Mouse (Mus musculus) embryonic facial prominence, embryonic 15.5 days (tissue): ENCODE measurements around the gene Fbll1. TPM values are rescaled to one million over a fixed set of nuclear protein-coding genes. Genes with fewer than 3 reads are reported as not detected.

Experiments used
- ATAC-seq: fragments of 200-750 bp; cut with Nextera tagmentation; 2 replicates; pipeline ENCODE4 v1.8.0; 2017; ENCODE audit warnings: low read depth, moderate TSS enrichment; ENCODE audit not compliant: insufficient number of reproducible peaks, low FRiP score, low TSS enrichment
- H3K27ac ChIP-seq: fragments of 300-500 bp; sonication (generic); replicated peaks from 2 replicates; pipeline ENCODE4 v1.5.1; 2015; ENCODE audit warnings: mild to moderate bottlenecking, inconsistent platforms
- H3K27me3 ChIP-seq: fragments of 300-500 bp; sonication (generic); 2 replicates; pipeline ENCODE4 v1.6.1; 2015; ENCODE audit warnings: inconsistent platforms
- H3K36me3 ChIP-seq: fragments of 300-500 bp; sonication (generic); 2 replicates; pipeline ENCODE4 v1.6.1; 2015; ENCODE audit warnings: mild to moderate bottlenecking, inconsistent platforms
- H3K4me1 ChIP-seq: fragments of 300-500 bp; sonication (generic); 2 replicates; pipeline ENCODE4 v1.6.1; 2015; ENCODE audit warnings: inconsistent platforms
- H3K4me2 ChIP-seq: fragments of 300-500 bp; sonication (generic); replicated peaks from 2 replicates; pipeline ENCODE4 v1.6.1; 2015; ENCODE audit warnings: mild to moderate bottlenecking, inconsistent platforms
- H3K4me3 ChIP-seq: fragments of 300-500 bp; sonication (generic); replicated peaks from 2 replicates; pipeline ENCODE4 v1.5.1; 2015; ENCODE audit warnings: mild to moderate bottlenecking, inconsistent platforms
- H3K9ac ChIP-seq: fragments of 300-500 bp; sonication (generic); 2 replicates; pipeline ENCODE4 v1.6.1; 2015; ENCODE audit warnings: inconsistent platforms
- H3K9me3 ChIP-seq: fragments of 300-500 bp; sonication (generic); replicated peaks from 2 replicates; pipeline ENCODE4 v1.6.1; 2016; ENCODE audit warnings: inconsistent platforms
- WGBS: fragments of 180-500 bp; shearing (Covaris S2); methylation state at CpG from one replicate; pipeline ENCODE4 v1.1.7; 2015; 5-methylcytosine and 5-hydroxymethylcytosine counted together
- polyA plus RNA-seq: library from polyadenylated mRNA; unstranded; fragments of >200 nt; fragmentation: Nextera tagmentation; extraction: Ambion mirVana; gene quantifications from 2 replicates; pipeline ENCODE4 v1.2.1, GENCODE M21; 2015

Gene Fbll1
- polyA plus RNA-seq, 1 experiment from 2014 or later, result 0.15 TPM

DNA sequence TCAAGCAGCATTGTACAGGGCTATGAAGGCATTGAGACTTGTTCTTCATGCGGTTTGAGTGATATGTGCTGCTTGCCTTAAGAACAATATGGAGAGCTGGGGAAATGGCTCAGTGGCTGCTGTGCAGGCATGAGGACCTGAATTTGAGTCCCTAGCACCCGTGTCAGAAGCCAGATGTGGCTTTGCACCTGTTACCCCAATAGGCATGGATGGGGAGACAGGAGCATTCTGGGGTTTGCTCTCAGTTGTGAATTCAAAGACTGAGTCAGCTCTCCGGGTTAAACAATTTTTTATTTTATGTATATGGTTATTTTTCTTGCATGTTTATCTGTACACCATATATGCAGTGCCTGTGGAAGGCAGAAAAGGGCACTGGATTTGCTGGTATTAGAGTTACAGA lies 16.2 kb downstream of the Fbll1 start:
- Histone ChIP-seq H3K27me3 (no peaks in the 10 kb centered on the region), H3K9me3 (no peaks in the 10 kb centered on the region), H3K4me2 (no peak overlapping the region), H3K9ac (no peak overlapping the region), H3K4me1 (no peaks in the 10 kb centered on the region), H3K4me3 (no peak overlapping the region), H3K27ac (no peak overlapping the region), H3K36me3 (peaks cover 70% of the 10 kb centered on the region)
- 99% methylated on average over 3 of the region's 3 CpGs for WGBS
- no peak for ATAC-seq

DNA sequence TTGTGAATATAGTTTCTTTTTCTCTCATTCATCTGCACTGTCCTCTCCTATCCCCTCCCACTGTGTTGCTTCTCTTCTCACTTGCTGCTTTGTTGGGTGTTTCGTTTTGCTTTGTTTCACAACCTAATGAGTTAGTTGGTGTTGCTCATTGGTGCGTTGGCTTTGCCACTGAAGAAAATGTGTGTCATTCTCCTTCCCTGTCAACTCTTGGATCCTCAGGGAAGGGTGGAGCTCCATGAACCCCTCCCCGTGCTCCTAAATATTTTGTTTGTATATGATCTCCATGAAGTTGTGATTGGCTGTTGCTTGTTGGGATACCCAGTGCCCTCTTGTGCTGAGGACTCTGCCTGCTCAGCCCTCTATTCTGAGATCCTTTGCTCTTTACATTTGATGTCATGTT lies 18.3 kb downstream of the Fbll1 start:
- 75% methylated on average over 3 of the region's 3 CpGs for WGBS
- Histone ChIP-seq H3K9me3 (no peaks in the 10 kb centered on the region), H3K4me1 (no peaks in the 10 kb centered on the region), H3K27me3 (no peaks in the 10 kb centered on the region), H3K27ac (no peak overlapping the region), H3K9ac (no peak overlapping the region), H3K36me3 (peaks cover 75% of the 10 kb centered on the region), H3K4me3 (no peak overlapping the region), H3K4me2 (no peak overlapping the region)
- no peak for ATAC-seq

DNA sequence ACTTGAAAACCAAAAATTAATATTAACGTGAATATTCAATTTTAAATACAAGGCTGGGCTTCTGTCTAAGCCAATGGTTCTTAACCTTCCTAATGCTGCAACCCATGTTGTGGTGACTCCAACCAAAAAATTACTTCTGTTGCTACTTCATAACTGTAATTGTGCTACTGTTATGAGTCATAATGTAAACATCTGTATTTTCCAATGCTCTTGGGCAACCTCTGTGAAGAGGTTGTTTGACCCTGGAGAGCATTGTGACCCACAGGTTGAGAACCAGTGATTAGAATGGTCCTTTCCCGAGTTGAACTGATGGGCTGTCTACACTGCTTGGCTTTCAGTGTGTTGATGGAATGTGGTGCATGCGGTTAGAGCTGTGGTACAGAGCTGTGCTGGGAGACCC lies 22.2 kb downstream of the Fbll1 start:
- WGBS, result 93% methylated on average over 3 of the region's 3 CpGs
- H3K4me3 ChIP-seq, result no peak overlapping the region
- no peaks in the 10 kb centered on the region for H3K9me3 ChIP-seq
- H3K9ac ChIP-seq, result no peak overlapping the region
- H3K4me1 ChIP-seq, result 0 out of 2 replicates have a peak, but pooled peaks cover 5% of the 10 kb centered on the region
- no peak overlapping the region for H3K27ac ChIP-seq
- no peak overlapping the region for H3K4me2 ChIP-seq
- H3K36me3 ChIP-seq, result peaks cover 37% of the 10 kb centered on the region
- no peak for ATAC-seq
- no peaks in the 10 kb centered on the region for H3K27me3 ChIP-seq

DNA sequence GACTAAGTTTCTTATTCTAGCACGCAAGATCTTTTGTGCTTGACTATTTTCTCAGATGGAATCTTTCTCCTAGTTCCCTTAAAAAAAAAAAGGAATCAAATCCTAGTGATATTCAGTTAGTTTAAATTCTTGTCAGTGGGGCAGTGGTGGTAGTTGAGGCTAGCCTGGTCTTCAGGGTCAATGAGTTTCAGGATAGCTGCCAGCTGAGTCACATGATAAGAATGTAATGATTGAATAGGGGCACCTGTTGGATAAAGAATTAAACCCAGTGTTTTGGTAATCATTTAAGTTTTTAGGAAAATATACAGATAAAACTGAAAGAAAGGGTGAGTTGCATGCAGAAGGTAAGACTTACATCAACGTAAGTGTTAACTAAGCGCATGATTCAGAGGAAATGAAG lies 23.1 kb downstream of the Fbll1 start:
- 93% methylated on average over 3 of the region's 3 CpGs for WGBS
- Histone ChIP-seq H3K36me3 (peaks cover 36% of the 10 kb centered on the region), H3K27ac (no peak overlapping the region), H3K4me1 (peaks cover 12% of the 10 kb centered on the region), H3K27me3 (no peaks in the 10 kb centered on the region), H3K4me2 (no peak overlapping the region), H3K9ac (no peak overlapping the region), H3K9me3 (no peaks in the 10 kb centered on the region), H3K4me3 (no peak overlapping the region)
- ATAC-seq, result no peak

DNA sequence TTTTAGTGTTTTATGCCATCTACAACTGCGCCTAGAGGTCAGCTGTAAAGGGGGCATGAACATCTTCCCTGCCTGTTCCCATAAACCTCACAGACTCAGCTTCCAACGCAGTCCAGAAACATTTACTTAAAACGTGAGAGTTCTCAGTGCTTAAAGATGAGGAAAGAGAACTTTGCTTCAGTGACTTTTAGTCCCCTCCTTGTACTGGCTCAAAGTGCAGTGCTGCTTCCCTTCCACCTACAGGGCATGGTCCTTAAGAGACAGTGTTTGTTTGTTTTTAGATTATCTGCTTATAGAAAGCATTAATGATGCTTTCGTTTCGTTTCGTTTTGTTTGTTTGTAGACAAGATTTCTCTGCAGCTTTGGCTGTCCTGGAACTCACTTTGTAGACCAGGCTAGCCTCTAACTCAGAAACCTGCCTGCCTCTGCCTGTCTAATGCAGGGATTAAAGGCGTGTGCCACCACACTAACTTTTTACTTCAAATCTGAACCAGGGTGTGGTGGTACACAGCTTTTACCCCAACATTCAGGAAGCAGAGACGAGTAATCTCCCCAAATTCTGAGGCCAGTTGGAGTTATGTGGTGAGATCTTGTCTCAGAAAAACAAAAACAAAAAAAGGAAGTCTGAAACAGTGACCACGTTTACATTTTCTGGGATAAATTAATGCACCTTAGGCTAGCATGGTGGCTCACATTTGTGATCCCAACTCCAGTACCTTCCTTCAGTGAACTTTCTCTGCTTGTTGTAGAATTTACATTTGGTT lies 27.8 kb downstream of the Fbll1 start:
- Histone ChIP-seq H3K9me3 (no peaks in the 10 kb centered on the region), H3K4me2 (peak overlapping the region; percentile 56), H3K4me1 (peaks cover 15% of the 10 kb centered on the region), H3K27ac (no peak overlapping the region), H3K27me3 (no peaks in the 10 kb centered on the region), H3K36me3 (peaks cover 4% of the 10 kb centered on the region; the same call in 1 of the 2 replicates), H3K4me3 (peak overlapping the region; percentile 94), H3K9ac (no peak overlapping the region; the same call in 1 of the 2 replicates)
- no peak for ATAC-seq
- WGBS, result 62% methylated on average over 9 of the region's 9 CpGs

DNA sequence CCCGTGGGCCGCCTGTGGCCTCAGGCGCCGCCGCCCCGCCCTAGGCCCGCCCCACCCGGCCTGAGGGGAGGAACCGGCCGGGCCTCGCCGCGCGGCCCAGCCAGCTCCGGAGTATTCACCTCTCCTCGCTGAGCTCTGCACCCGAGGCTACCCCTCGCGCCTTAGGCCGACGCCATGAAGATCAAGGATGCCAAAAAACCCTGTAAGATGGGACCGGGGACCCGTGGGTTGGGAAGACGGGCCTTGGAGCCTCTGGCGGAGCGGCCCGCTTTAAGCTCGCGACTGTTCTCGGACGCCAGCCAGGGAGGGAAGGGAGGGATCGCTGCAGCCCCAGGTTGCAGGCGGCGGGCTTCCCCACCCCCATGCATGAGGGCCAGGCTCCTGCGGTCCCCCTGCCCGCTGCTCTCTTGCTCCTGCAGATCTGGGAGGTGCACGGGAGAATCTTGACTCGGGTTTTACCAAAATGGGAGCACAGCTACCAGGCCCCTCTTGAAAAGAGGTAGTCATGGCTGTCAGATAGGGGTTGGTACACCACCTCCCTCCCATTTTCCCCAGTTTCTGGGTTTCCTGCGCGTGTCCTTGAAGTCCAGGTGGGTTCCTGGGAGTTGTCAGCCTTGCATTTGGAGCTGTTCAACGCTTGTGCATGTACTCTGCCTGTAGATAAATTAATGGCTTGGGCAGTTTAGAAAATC lies 28.8 kb downstream of the Fbll1 start:
- H3K36me3 ChIP-seq, result no peaks in the 10 kb centered on the region

DNA sequence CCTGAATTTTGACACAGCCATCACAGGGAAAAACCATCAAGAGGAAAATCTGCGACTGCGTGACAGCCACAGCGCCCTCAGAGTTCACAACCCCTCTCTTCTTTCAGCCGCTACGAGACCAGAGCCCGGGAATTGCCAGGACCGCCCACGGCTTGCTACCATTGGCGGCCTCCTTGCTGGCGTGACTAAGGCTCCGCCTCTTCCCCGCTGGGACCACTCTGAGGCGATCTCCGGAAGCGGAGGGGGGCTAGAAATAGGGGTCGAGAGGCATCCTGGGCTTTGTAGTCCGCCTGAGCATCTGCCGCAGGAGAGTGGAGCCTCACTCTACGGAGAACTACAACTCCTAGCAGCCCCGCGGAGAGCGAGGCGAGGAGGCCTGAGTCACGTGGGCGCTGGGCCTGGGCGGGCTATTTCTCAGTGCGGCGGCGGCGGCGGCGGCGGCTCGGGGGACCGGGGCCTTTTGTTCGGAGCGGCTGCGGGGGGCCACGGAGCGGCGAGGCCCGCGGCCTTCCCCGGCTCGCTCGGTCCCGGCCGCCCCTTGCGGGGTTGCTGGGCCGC lies 29.4 kb downstream of the Fbll1 start, which contains the start of gene Pank3:
TSS of gene Pank3 (plus strand) at position 297 of the 558 bp plus-strand sequence.
- WGBS, result under 1% methylated on average over 50 of the region's 50 CpGs
- Histone ChIP-seq H3K27ac (peak within 1 kb of the TSS; percentile 93), H3K9me3 (no peaks in the 10 kb centered on the region), H3K9ac (peak within 1 kb of the TSS; percentile 92), H3K27me3 (no peaks in the 10 kb centered on the region), H3K36me3 (no peaks in the 10 kb centered on the region), H3K4me2 (peak within 1 kb of the TSS; percentile 56), H3K4me1 (peaks cover 15% of the 10 kb centered on the region), H3K4me3 (peak within 1 kb of the TSS; percentile 94)
- ATAC-seq, result peak; percentile 100

More for the DNA sequence above, 28.8 kb downstream of the Fbll1 start:
- ATAC-seq, result peak; percentile 90
- H3K9me3 ChIP-seq, result no peaks in the 10 kb centered on the region
- H3K9ac ChIP-seq, result peak overlapping the region; percentile 92
- peak overlapping the region; percentile 94 for H3K4me3 ChIP-seq
- peak overlapping the region; percentile 93 for H3K27ac ChIP-seq
- H3K27me3 ChIP-seq, result no peaks in the 10 kb centered on the region
- under 1% methylated on average over 41 of the region's 41 CpGs for WGBS
- H3K4me2 ChIP-seq, result peak overlapping the region; percentile 56
- H3K4me1 ChIP-seq, result peaks cover 15% of the 10 kb centered on the region

DNA sequence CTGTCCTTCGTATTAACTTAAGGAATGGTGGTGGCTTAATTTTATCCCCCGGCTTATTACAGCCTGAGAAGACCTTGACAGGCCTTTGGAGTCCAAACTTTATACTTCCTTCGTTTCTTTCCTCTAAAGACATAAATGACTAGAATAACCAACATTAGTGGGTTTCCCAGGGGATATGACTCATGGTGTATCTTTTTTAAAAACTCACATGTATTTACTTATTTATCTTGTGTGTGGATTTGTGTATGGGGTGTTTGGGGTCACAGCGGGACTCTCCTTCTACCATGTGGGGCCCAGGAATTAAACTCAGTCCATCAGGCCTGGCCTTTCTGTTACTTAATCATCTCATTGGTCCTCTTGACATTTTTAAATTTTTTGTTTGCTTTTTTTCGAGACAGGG lies 31.8 kb downstream of the Fbll1 start:
- no peaks in the 10 kb centered on the region for H3K36me3 ChIP-seq
- H3K9ac ChIP-seq, result no peak overlapping the region
- H3K4me3 ChIP-seq, result no peak overlapping the region
- H3K4me2 ChIP-seq, result no peak overlapping the region
- 79% methylated on average over 5 of the region's 5 CpGs for WGBS
- no peaks in the 10 kb centered on the region for H3K9me3 ChIP-seq
- peaks cover 10% of the 10 kb centered on the region for H3K4me1 ChIP-seq
- no peak for ATAC-seq
- H3K27ac ChIP-seq, result no peak overlapping the region
- no peaks in the 10 kb centered on the region for H3K27me3 ChIP-seq

DNA sequence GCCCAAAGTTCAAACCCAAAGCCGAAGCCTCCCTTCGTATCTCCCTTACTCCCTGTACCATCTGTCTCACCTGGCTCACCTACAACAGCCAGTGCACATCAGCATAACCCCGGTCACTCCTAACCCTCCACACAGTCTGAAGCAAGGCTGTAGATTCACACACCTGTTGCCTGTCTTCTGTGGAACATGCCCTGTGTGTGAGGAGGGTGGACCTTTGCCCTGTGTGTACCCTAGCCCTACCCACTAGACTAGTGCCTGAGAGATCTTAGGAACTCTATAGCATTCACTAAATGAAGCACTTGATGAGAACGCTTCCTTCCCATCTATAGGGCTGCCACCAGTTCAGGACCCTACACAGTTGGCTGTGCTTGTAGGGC lies 38.1 kb downstream of the Fbll1 start:
- 92% methylated on average over 4 of the region's 4 CpGs for WGBS

DNA sequence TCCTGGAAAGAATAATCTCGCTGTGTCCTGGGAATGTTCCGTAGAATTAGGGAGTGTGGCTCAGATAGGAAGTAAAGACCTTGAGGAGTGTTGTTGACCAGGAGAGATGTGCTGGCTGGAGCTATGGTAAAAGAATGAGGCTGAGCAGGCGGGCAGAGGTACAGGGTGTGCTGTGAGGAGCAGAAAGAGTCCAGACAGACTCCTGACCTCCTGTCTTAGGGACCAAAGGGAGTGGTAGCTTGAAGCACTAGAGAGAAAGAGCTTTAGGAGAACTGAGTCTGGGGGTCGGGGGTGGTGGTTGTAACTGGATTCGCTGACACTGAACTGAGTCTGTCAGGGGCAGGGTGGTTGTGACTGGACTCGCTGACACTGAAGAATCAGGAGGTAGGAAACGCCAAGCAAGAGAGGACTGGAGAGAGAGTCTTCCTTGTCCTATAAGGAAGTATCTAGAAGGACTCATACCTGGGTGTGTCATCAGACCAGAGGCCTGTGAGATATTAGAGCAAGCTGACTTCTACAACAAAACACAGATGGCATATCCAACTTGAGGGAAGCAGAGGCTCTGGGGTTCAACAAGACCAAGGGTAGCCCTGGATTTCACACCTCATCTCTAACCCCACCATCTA lies 38.6 kb downstream of the Fbll1 start:
- Histone ChIP-seq H3K27ac (no peak overlapping the region), H3K27me3 (no peaks in the 10 kb centered on the region), H3K36me3 (no peaks in the 10 kb centered on the region), H3K4me3 (no peak overlapping the region), H3K9me3 (no peaks in the 10 kb centered on the region), H3K4me2 (no peak overlapping the region), H3K4me1 (no peaks in the 10 kb centered on the region), H3K9ac (no peak overlapping the region)
- no peak for ATAC-seq
- WGBS, result 90% methylated on average over 7 of the region's 7 CpGs

More for the DNA sequence above, 38.1 kb downstream of the Fbll1 start:
- no peak for ATAC-seq
- H3K9me3 ChIP-seq, result no peaks in the 10 kb centered on the region
- H3K4me2 ChIP-seq, result no peak overlapping the region
- no peak overlapping the region for H3K4me3 ChIP-seq
- no peaks in the 10 kb centered on the region for H3K4me1 ChIP-seq
- H3K27ac ChIP-seq, result no peak overlapping the region
- no peaks in the 10 kb centered on the region for H3K36me3 ChIP-seq
- no peak overlapping the region for H3K9ac ChIP-seq
- no peaks in the 10 kb centered on the region for H3K27me3 ChIP-seq
